Mouse (Mus musculus) heart, postnatal 0 days (tissue): ENCODE results near the gene Nav1.

Source experiments
- CTCF ChIP-seq: IDR thresholded peaks from 2 replicates; pipeline ENCODE4 v1.5.1; 2016; ENCODE audit warnings: antibody characterized with exemption, control low read depth, low read depth
- EP300 ChIP-seq: IDR thresholded peaks from 2 replicates; pipeline ENCODE4 v1.6.1; 2016; ENCODE audit warnings: antibody characterized with exemption, low read depth

DNA sequence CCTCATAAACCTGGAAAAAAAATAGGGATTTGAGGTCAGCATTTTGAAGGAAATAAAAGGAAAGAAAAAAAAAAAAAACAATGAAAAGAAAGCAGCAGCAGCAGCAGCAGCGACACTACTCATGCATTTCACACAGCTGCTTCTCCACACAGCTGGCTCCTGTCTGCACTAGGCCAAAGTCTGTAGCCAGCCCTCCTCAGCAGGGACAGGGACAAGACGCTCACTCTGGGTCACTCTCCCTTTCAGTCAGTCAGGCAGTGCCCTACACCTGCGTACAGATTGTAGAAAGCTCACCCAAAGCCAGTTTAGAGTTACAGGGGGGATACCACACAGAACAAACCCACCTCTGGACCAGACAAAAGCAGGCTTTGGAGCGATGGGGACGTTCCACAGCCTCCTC, 149.2 kb downstream of the Nav1 start:
- TF ChIP-seq CTCF (no peak), EP300 (no peak)
